Mouse (Mus musculus) kidney, adult 8-10 months (tissue): Measurements from ENCODE around the gene R3hdm4.

Source experiments
- DNase-seq, 2 experiments: peaks; one replicate each; pipeline ENCODE4 v3.0.0; 2022

R3hdm4 gene

DNA sequence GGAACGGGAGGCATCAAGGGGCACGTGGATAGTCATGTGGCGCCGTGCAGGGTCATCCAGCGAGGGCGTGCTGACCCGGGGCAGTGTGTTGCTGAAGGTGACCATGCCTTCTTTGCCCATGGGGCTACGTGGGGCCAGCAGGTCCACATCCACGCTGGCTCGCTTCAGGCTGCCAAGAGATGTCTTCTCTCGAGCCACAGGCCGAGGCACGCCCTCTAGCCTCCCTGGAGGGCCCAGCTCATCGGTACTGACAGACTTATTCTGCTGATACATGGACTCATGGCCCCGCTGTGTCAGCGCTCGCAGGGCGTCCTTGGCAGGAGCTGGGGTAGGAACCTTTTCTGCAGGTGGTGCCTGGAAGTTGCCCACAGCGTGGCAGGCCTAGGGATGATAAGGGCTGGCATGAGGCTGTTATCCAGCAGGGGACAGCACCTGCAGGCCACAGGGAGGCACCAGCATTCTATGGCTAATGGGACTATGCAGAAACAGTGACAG lies 55.2 kb downstream of the R3hdm4 start:
- peak; percentile 66 to 73 for DNase-seq

- no peak for DNase-seq
Observed at GRCm38 (mm10) chr10:79865189-79865601, 55.8 kb downstream of the R3hdm4 start.

- no peak for DNase-seq
Observed at GRCm38 (mm10) chr10:79864351-79865188, 56.4 kb downstream of the R3hdm4 start.

DNA sequence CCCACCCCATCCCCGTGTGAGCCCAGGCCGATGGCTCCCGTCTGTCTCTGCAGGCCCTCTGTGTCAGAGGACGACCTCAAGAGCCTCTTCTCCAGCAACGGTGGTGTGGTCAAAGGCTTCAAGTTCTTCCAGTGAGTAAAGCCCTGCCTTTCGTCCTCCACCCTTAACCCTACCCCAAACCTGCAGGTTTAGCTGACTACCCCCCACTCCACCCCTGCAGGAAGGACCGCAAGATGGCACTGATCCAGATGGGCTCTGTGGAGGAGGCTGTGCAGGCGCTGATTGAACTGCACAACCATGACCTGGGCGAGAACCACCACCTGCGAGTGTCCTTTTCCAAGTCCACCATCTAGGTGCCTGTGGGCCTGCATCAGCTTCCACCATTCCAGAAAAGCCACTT lies 58.1 kb downstream of the R3hdm4 start:
- no peak for DNase-seq

GRCm38 (mm10) chr10:79862049-79862788 lies 58.8 kb downstream of the R3hdm4 start:
- DNase-seq: no peak

DNA sequence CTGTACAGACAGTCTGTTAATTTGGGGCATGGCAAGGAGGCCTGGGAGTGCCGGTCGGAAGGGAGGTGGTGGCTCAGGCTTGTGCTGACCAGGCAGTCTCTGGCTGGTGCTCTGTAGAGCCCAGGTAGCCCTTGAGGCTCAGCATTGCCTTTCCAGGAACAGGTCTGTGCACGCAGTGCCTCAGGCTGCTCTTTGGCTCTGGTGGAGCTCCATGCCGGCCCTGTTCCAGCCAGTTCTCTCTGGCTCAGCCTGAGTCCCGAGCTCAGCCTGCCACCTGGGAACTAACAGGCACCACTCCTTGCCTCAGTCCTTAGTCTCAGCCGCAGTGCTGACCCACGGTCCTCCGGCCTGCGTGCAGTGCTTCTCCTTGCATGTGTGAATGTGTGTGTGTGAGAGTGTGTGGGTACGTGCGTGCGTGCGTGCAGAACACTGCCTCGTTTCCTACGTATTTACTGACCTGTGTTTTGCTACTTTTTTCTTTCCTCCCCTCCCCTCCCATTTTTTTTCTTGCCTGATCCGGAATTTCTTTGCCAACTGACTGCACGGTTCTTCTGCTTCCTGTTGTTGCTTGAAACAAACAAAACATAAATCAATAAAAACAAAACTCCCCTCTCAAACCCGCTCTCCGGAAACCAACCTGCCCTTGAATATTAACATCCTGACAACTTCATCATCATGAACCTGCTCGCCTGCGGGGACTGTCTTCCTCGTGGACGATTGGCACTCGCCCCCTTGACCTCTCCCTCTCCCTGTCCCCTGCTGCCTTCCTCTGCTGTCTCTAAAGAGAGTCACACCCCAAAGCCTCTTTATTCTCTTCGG lies 59.6 kb downstream of the R3hdm4 start:
- peak; percentile 74 to 80 for DNase-seq

- no peak for DNase-seq
Observed at GRCm38 (mm10) chr10:79860079-79860911, 60.7 kb downstream of the R3hdm4 start.
